Mouse (Mus musculus) forebrain, embryonic 13.5 days (tissue): ENCODE measurements around the gene Gabrb1. TPM values are rescaled to one million over a fixed set of nuclear protein-coding genes. Genes with fewer than 3 reads are reported as not detected.

ENCODE experiments used
- ATAC-seq: fragments of 200-750 bp; cut with Nextera tagmentation; 2 replicates; pipeline ENCODE4 v1.8.0; 2017
- H3K27ac ChIP-seq: fragments of 300-500 bp; sonication (generic); 2 replicates; pipeline ENCODE4 v1.5.1; 2015; ENCODE audit warnings: inconsistent platforms, mild to moderate bottlenecking, moderate library complexity
- H3K27me3 ChIP-seq: fragments of 300-500 bp; sonication (generic); 2 replicates; pipeline ENCODE4 v1.6.1; 2015; ENCODE audit warnings: mild to moderate bottlenecking, inconsistent platforms
- H3K36me3 ChIP-seq: fragments of 300-500 bp; sonication (generic); 2 replicates; pipeline ENCODE4 v1.6.1; 2015; ENCODE audit warnings: mild to moderate bottlenecking, inconsistent platforms; ENCODE audit not compliant: poor library complexity, severe bottlenecking
- H3K4me1 ChIP-seq: fragments of 300-500 bp; sonication (generic); 2 replicates; pipeline ENCODE4 v1.6.1; 2015; ENCODE audit warnings: inconsistent platforms
- H3K4me2 ChIP-seq: fragments of 300-500 bp; sonication (generic); 2 replicates; pipeline ENCODE4 v1.6.1; 2015; ENCODE audit warnings: inconsistent platforms, mild to moderate bottlenecking, moderate library complexity
- H3K4me3 ChIP-seq: fragments of 300-500 bp; sonication (generic); 2 replicates; pipeline ENCODE4 v1.5.1; 2015; ENCODE audit warnings: mild to moderate bottlenecking, inconsistent platforms
- H3K9ac ChIP-seq: fragments of 300-500 bp; sonication (generic); 2 replicates; pipeline ENCODE4 v1.6.1; 2015; ENCODE audit warnings: mild to moderate bottlenecking, inconsistent platforms
- H3K9me3 ChIP-seq: fragments of 300-500 bp; sonication (generic); replicated peaks from 2 replicates; pipeline ENCODE4 v1.6.1; 2016; ENCODE audit warnings: inconsistent platforms
- WGBS: fragments of 180-500 bp; shearing (Covaris S2); methylation state at CpG from one replicate; pipeline ENCODE4 v1.1.7; 2015; 5-methylcytosine and 5-hydroxymethylcytosine counted together
- polyA plus RNA-seq: library from polyadenylated mRNA; unstranded; fragments of >200 nt; fragmentation: Nextera tagmentation; extraction: Ambion mirVana; gene quantifications from 2 replicates; pipeline ENCODE4 v1.2.1, GENCODE M21; 2015

The Gabrb1 gene
- 4.8 TPM in 2 replicates for polyA plus RNA-seq

DNA sequence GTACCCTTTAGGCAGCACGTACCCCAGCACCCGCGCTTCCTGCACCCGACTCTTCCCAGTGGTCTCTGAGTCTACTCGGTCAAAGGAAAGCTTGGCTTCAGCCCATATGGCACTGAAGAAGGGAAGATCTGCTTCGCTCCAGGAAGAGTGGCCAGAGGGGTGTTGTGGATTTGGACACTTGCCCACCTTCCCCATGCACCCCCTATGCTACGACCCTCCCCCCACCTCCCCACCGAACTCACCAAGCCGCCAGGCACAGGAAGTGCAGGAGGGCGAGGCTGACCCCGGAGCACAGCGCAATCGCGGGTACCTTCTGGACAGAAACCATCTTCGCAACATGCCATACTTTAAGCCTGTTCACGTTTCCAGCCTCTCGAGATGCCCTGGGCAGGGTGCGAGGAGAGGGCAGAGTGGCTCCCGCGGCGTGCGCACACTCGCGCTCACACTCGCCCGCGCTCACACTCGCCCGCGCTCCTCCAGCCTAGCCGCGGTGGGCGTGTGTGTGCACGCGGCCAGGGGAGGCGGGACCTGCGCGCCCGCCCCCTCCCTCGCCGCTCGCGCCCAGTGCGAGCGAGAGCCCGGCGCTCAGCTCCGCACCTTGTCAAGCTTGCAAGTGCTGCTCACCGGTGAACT is at the start of gene Gabrb1:
Gabrb1 (plus strand) TSS at position 632 of the 633 bp plus-strand sequence.
- Histone ChIP-seq H3K4me3 (peak within 1 kb of the TSS; percentile 60), H3K36me3 (no peaks in the 10 kb centered on the region), H3K4me1 (peaks cover 6% of the 10 kb centered on the region; the same call in 1 of the 2 replicates), H3K4me2 (peak within 1 kb of the TSS; percentile 95), H3K9ac (peak within 1 kb of the TSS; percentile 62), H3K27ac (no peak within 1 kb of the TSS), H3K27me3 (peaks cover 7% of the 10 kb centered on the region), H3K9me3 (no peaks in the 10 kb centered on the region)
- peak; percentile 95 for ATAC-seq
- WGBS: under 1% methylated on average over 49 of the region's 49 CpGs

DNA sequence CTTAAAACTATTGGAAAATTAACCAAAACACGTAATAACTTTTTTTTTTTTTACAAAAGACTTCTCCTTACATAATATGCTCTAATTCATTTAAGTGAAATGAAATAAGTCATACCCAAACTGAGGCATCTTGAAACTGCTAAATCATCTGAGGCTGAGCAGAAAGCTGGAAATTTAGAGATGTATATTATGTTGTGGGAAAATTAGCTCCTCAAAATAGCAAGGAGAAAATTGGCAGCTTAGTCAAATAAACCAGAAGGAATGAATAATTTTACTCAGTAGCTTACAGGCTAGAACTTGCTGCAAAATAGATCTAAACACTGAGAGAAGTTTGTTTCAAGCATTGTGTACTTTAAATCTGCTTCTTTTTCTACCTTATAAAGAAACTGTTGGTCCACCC is 49.2 kb upstream of the Gabrb1 start:
- 0 out of 2 replicates have a peak, but pooled peaks cover 4% of the 10 kb centered on the region for H3K4me1 ChIP-seq
- ATAC-seq: no peak
- no peak overlapping the region for H3K4me3 ChIP-seq
- no peaks in the 10 kb centered on the region for H3K9me3 ChIP-seq
- H3K27ac ChIP-seq: no peak overlapping the region
- H3K36me3 ChIP-seq: no peaks in the 10 kb centered on the region
- no peak overlapping the region for H3K9ac ChIP-seq
- no peaks in the 10 kb centered on the region for H3K27me3 ChIP-seq
- 90% methylated on average over 1 of the region's 1 CpGs for WGBS
- no peak overlapping the region for H3K4me2 ChIP-seq

DNA sequence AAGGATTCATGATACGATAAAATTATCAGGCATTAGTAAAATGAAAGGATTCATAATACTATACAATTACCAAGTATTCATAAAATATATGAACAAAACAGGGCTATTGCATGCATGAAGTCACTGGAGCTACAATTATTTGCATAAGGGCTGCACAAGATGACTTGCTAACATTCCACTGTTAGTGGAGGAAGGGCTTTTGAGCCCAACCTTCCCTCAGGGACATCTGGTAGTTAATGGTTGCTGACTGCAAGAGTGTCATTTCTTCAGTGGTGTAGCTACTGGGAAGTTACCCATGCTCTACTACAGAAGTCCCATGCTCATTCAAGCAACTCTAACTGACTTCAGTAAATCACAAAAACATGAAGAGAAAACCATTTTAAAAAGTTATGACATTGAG is 43.6 kb upstream of the Gabrb1 start:
- Histone ChIP-seq H3K27me3 (no peaks in the 10 kb centered on the region), H3K9ac (no peak overlapping the region), H3K4me3 (no peak overlapping the region), H3K27ac (no peak overlapping the region), H3K4me1 (no peaks in the 10 kb centered on the region), H3K36me3 (no peaks in the 10 kb centered on the region), H3K9me3 (no peaks in the 10 kb centered on the region), H3K4me2 (no peak overlapping the region)
- WGBS: 100% methylated on average over 1 of the region's 1 CpGs
- ATAC-seq: no peak

DNA sequence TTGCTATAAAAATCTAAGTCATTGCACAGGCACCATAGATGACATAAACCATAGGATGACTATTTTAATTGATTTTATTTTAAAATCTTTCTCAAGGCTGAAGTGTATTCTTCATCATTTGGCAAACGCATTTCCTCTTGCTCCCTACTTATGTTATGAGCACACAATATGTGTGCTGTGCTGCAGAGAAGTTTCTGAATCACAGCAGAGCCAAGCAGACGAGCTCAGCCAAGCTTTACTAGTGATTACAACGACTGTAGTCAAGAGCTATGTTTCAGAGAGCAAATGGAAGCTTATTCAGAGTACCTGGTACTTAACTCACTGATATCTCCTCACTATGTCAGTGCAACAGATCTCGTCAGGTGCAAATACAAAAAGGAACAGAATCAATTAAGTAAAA is 41.2 kb upstream of the Gabrb1 start:
- Histone ChIP-seq H3K9me3 (no peaks in the 10 kb centered on the region), H3K27ac (no peak overlapping the region), H3K4me2 (no peak overlapping the region), H3K4me1 (no peaks in the 10 kb centered on the region), H3K9ac (no peak overlapping the region), H3K36me3 (no peaks in the 10 kb centered on the region), H3K4me3 (no peak overlapping the region), H3K27me3 (no peaks in the 10 kb centered on the region)
- WGBS: 74% methylated on average over 4 of the region's 4 CpGs
- no peak for ATAC-seq

DNA sequence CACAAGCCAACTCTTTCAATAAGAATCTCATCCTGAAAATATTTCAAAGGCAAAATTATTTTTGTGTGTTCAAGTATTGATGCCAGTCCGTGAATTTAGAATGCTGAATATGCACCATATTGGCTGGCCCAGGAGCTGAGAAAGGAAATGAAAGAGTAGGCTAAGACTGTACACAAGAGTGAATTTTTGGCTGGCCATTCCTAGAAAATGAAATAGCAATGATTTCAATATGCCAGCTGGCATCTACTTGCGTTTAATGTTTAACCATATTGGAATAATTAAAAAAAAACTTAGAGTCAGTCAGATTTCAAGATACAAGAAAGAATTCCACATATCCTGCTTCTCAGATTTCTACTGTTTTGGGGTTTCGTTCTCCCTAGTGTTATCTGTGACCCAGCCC is 30.1 kb upstream of the Gabrb1 start:
- Histone ChIP-seq H3K9ac (no peak overlapping the region), H3K9me3 (no peaks in the 10 kb centered on the region), H3K27ac (no peak overlapping the region), H3K4me3 (no peak overlapping the region), H3K4me2 (no peak overlapping the region), H3K27me3 (no peaks in the 10 kb centered on the region), H3K36me3 (no peaks in the 10 kb centered on the region), H3K4me1 (no peaks in the 10 kb centered on the region)
- WGBS: 87% methylated on average over 3 of the region's 3 CpGs
- ATAC-seq: no peak

DNA sequence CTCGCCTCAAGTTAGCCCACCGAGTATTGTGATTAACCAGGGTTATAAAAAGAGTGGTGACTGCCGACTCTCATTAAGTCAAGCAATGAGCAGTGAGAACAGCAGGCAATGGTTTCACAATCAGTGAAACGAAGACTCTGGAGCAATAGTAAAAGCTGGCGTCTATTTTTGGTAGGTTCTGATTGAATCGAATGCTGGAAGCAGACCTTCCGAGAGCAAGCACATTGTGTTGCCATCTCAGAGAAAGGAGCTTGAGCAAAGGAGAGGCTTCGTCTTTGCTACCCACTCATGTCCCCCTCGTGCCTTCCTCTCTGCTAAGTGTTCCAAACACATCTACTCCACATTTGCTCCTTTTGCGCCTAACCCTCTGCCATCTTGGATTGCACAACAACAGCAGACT is 18.1 kb upstream of the Gabrb1 start:
- ATAC-seq: no peak
- Histone ChIP-seq H3K9ac (no peak overlapping the region), H3K9me3 (no peaks in the 10 kb centered on the region), H3K27ac (no peak overlapping the region), H3K4me2 (no peak overlapping the region), H3K27me3 (no peaks in the 10 kb centered on the region), H3K4me1 (no peaks in the 10 kb centered on the region), H3K4me3 (no peak overlapping the region), H3K36me3 (no peaks in the 10 kb centered on the region)
- 88% methylated on average over 10 of the region's 10 CpGs for WGBS

DNA sequence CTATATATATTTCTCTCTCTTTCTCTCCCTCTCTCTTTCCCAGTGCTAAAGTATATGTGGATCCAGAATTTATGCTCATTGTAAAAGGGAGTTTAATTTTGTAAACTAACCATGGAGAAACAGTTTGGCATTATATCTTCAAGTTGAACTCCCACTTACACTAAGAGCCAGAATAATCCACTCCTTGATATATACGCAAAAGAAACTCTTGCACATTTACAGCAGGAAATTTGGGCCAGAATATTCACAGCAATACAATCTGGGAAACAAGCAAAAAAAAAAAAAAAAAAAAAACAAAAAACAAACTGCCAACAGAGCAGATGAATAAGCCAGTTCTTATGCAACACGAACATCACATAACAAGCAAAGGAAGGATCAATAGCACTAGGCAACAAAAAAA is 9.8 kb upstream of the Gabrb1 start:
- no peaks in the 10 kb centered on the region for H3K9me3 ChIP-seq
- no peak for ATAC-seq
- H3K9ac ChIP-seq: no peak overlapping the region
- no peak overlapping the region for H3K4me2 ChIP-seq
- no peak overlapping the region for H3K27ac ChIP-seq
- no peaks in the 10 kb centered on the region for H3K4me1 ChIP-seq
- H3K4me3 ChIP-seq: no peak overlapping the region
- no peaks in the 10 kb centered on the region for H3K27me3 ChIP-seq
- 70% methylated on average over 2 of the region's 2 CpGs for WGBS
- no peaks in the 10 kb centered on the region for H3K36me3 ChIP-seq

DNA sequence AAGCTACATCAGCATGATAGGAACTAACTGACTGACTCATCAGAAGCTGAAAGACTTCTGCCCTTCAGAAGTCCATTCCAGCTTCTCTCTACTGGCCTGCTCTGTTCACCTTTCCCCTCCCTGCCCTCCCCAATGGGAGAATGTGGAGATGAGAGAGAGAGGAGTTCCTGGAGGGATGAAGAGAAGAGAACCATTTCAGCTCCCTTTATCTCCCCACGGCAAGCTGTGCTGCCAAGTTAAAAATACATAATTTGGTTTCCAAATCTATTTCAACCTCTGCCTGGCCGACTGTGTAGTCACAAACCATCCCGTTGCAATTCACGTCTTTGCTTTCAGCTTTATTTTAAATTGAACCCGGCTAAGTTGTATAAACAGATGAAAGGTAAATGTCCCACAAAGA is 3.9 kb upstream of the Gabrb1 start:
- no peaks in the 10 kb centered on the region for H3K9me3 ChIP-seq
- 81% methylated on average over 5 of the region's 5 CpGs for WGBS
- peaks cover 7% of the 10 kb centered on the region for H3K27me3 ChIP-seq
- H3K27ac ChIP-seq: no peak overlapping the region
- H3K4me2 ChIP-seq: no peak overlapping the region
- H3K9ac ChIP-seq: no peak overlapping the region
- no peak overlapping the region for H3K4me3 ChIP-seq
- no peaks in the 10 kb centered on the region for H3K36me3 ChIP-seq
- ATAC-seq: no peak
- H3K4me1 ChIP-seq: peaks cover 6% of the 10 kb centered on the region; the same call in 1 of the 2 replicates

DNA sequence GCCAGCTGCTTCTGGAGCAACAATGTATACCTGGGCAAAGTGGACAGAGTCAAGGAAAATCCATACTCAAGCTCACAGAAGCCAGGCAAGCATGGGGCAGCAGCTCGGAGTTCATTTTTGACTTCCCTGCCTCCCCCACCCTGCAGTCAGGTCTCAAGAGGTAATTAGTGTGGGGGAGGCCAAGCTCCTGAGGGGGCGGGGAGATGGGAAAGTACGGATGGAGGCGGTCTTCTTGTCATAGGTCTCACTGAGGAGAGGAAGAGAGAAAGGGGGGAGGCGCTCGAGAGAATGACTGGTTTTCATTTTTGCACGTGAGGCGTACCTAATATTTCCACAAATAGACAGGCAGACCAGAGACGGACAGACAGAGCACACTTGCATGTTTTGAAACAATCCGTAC is 1.1 kb upstream of the Gabrb1 start:
- no peak for ATAC-seq

DNA sequence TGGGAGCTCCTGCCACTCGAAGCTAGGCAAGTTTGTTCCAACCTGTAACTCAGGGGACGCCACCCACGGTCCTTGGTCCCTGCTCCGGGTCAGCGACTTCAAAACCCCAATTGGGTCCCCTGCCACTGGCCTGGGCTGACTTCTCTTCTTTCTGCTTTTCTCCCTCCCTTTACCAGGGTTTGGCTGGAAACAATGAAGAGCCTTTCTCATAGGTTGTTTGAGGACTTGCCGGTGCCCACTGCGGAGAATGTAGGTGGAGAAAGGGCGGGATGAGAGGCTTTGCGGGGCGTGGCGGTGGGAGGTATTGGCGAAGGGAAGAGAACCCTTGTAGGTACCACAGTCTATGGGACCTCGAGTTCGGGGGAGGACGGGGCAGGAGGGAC is 193 bp downstream of the Gabrb1 start, which contains the start of gene Gabra4:
Gabra4 (minus strand) TSS at position 194 of the 383 bp plus-strand sequence.
- Histone ChIP-seq H3K27me3 (peaks cover 7% of the 10 kb centered on the region), H3K36me3 (no peaks in the 10 kb centered on the region), H3K9ac (peak within 1 kb of the TSS; percentile 62), H3K27ac (no peak within 1 kb of the TSS), H3K9me3 (no peaks in the 10 kb centered on the region), H3K4me3 (peak within 1 kb of the TSS; percentile 60), H3K4me2 (peak within 1 kb of the TSS; percentile 95), H3K4me1 (peaks cover 6% of the 10 kb centered on the region; the same call in 1 of the 2 replicates)
- 0% methylated on average over 15 of the region's 15 CpGs for WGBS
- peak; percentile 64 for ATAC-seq

More for the DNA sequence above, 1.1 kb upstream of the Gabrb1 start:
- peak overlapping the region; percentile 60 for H3K4me3 ChIP-seq
- H3K4me1 ChIP-seq: peaks cover 6% of the 10 kb centered on the region; the same call in 1 of the 2 replicates
- no peaks in the 10 kb centered on the region for H3K36me3 ChIP-seq
- WGBS: 7% methylated on average over 10 of the region's 10 CpGs
- H3K9ac ChIP-seq: peak overlapping the region; percentile 62; the same call in 1 of the 2 replicates
- peak overlapping the region; percentile 95 for H3K4me2 ChIP-seq
- no peak overlapping the region for H3K27ac ChIP-seq
- peaks cover 7% of the 10 kb centered on the region for H3K27me3 ChIP-seq
- no peaks in the 10 kb centered on the region for H3K9me3 ChIP-seq

DNA sequence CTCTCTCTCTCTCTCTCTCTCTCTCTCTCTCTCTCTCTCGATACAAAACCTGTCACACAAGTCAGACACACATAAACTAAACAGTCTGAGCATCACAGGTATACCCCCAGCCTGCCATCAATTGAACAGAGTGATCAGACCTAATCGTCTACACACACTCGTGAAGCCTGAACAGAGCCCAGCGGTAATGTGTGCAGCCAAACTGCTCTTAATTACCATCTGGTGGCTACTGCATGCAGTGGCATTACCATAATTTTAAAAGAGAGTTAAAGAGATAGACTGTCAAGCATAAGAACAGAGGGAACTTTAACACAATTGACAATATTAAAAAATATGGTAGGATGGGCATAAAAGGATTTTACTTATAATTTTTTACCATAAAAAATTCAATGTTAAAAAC is 7.7 kb downstream of the Gabrb1 start:
- 28% methylated on average over 4 of the region's 4 CpGs for WGBS
- no peaks in the 10 kb centered on the region for H3K27me3 ChIP-seq
- ATAC-seq: peak; percentile 83

DNA sequence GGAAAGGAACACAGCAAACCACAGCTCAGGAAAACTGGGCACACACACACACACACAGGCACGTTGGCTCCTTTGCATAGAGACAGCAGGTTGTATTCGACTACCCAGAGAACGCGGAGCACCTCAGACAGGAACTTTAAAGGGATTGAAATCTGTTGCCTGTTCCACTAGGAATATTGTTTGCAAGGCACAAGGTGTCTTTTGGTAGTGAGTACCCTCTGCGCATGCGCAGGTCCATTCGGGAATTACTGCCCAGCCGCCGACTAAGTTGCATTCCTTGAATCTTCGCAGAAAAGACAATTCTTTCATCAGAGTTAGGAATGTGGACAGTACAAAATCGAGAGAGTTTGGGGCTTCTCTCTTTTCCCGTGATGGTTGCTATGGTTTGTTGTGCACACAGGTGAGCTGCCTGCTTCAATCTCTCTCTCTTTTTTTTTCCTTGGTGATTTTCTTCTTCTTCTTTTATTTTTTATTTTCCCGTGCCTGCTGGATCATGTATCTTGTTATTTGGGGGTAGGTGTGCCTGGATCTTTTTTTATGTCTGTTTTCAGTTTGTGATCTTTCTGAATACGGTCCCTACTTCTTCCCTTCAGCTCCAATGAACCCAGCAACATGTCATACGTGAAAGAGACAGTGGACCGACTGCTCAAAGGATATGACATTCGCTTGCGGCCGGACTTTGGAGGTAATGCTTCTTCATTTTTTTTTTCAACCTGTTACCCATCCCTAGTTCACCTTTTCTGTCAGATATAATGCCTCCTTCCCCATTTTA is 42.0 kb downstream of the Gabrb1 start:
- under 1% methylated on average over 19 of the region's 19 CpGs for WGBS
- Histone ChIP-seq H3K27ac (no peak overlapping the region), H3K4me2 (peak overlapping the region; percentile 96), H3K9me3 (no peaks in the 10 kb centered on the region), H3K27me3 (no peaks in the 10 kb centered on the region), H3K9ac (peak overlapping the region; percentile 68), H3K4me3 (peak overlapping the region; percentile 54), H3K36me3 (no peaks in the 10 kb centered on the region), H3K4me1 (peaks cover 9% of the 10 kb centered on the region)
- peak; percentile 19; the same call in 1 of the 2 replicates for ATAC-seq

More for the DNA sequence above, 7.7 kb downstream of the Gabrb1 start:
- no peak overlapping the region for H3K27ac ChIP-seq
- H3K36me3 ChIP-seq: no peaks in the 10 kb centered on the region
- no peaks in the 10 kb centered on the region for H3K4me1 ChIP-seq
- no peaks in the 10 kb centered on the region for H3K9me3 ChIP-seq
- H3K9ac ChIP-seq: no peak overlapping the region
- H3K4me3 ChIP-seq: no peak overlapping the region
- H3K4me2 ChIP-seq: no peak overlapping the region
